Mouse (Mus musculus) lung, postnatal 0 days (tissue): Measurements from ENCODE around the gene Celf2. TPM values are rescaled to one million over a fixed set of nuclear protein-coding genes. Genes with fewer than 3 reads are reported as not detected.

Experiments used
- ATAC-seq: fragments of 200-750 bp; cut with Nextera tagmentation; 2 replicates; pipeline ENCODE4 v1.8.0; 2017; ENCODE audit warnings: moderate library complexity
- DNase-seq: peaks from one replicate; pipeline ENCODE4 v3.0.0-alpha.2; 2016; ENCODE audit warnings: low spot score
- H3K27ac ChIP-seq: fragments of 300-500 bp; sonication (generic); 2 replicates; pipeline ENCODE4 v1.5.1; 2014; ENCODE audit warnings: antibody characterized with exemption, mild to moderate bottlenecking, low read length, mixed read lengths
- H3K27me3 ChIP-seq: fragments of 300-500 bp; sonication (generic); replicated peaks from 2 replicates; pipeline ENCODE4 v1.6.1; 2014; ENCODE audit warnings: low read length, mixed read lengths; ENCODE audit not compliant: insufficient read depth
- H3K36me3 ChIP-seq: fragments of 300-500 bp; sonication (generic); 2 replicates; pipeline ENCODE4 v1.6.1; 2014; ENCODE audit warnings: low read length, mixed read lengths; ENCODE audit not compliant: insufficient read depth
- H3K4me1 ChIP-seq: fragments of 300-500 bp; sonication (generic); 2 replicates; pipeline ENCODE4 v1.6.1; 2014; ENCODE audit warnings: antibody characterized with exemption, low read depth, low read length, mixed read lengths; ENCODE audit not compliant: insufficient read depth
- H3K4me2 ChIP-seq: fragments of 300-500 bp; sonication (generic); replicated peaks from 2 replicates; pipeline ENCODE4 v1.6.1; 2014; ENCODE audit warnings: low read depth, mild to moderate bottlenecking, low read length, moderate library complexity, mixed read lengths
- H3K4me3 ChIP-seq: fragments of 300-500 bp; sonication (generic); 2 replicates; pipeline ENCODE4 v1.5.1; 2014; ENCODE audit warnings: low read depth, low read length
- H3K9ac ChIP-seq: fragments of 300-500 bp; sonication (generic); replicated peaks from 2 replicates; pipeline ENCODE4 v1.6.1; 2014; ENCODE audit warnings: low read depth, mild to moderate bottlenecking
- H3K9me3 ChIP-seq: fragments of 300-500 bp; sonication (generic); 2 replicates; pipeline ENCODE4 v1.6.1; 2016; ENCODE audit warnings: low read length, mixed read lengths
- CTCF ChIP-seq: IDR thresholded peaks from 2 replicates; pipeline ENCODE4 v1.5.1; 2016; ENCODE audit warnings: antibody characterized with exemption, mild to moderate bottlenecking
- EP300 ChIP-seq: IDR thresholded peaks from 2 replicates; pipeline ENCODE4 v1.6.1; 2016; ENCODE audit warnings: antibody characterized with exemption, mild to moderate bottlenecking, control low read depth
- WGBS: fragments of 180-500 bp; shearing (Covaris S2); extraction: QIAGEN DNeasy Blood & Tissue Kit; methylation state at CpG from one replicate; pipeline ENCODE4 v1.1.7; 2014; 5-methylcytosine and 5-hydroxymethylcytosine counted together
- polyA plus RNA-seq: library from polyadenylated mRNA; unstranded; fragments of >200 nt; fragmentation: Nextera tagmentation; extraction: Ambion mirVana; gene quantifications from 2 replicates; pipeline ENCODE4 v1.2.1, GENCODE M21; 2015

The Celf2 gene
- polyA plus RNA-seq, 1 experiment from 2014 or later, result 49.6 TPM

- WGBS, result 58% methylated on average over 2 of the region's 2 CpGs
- Histone ChIP-seq H3K4me2 (no peak overlapping the region), H3K4me3 (no peak overlapping the region), H3K9ac (no peak overlapping the region), H3K27me3 (no peaks in the 10 kb centered on the region), H3K4me1 (no peaks in the 10 kb centered on the region; the same call in 1 of the 2 replicates), H3K27ac (no peak overlapping the region), H3K9me3 (no peaks in the 10 kb centered on the region), H3K36me3 (no peaks in the 10 kb centered on the region)
- ATAC-seq, result peak; percentile 66
- peak; percentile 35 for DNase-seq
- TF ChIP-seq EP300 (no peak), CTCF (no peak)
Observed at GRCm38 (mm10) chr2:6538500-6538899, 970.9 kb downstream of the Celf2 start.

DNA sequence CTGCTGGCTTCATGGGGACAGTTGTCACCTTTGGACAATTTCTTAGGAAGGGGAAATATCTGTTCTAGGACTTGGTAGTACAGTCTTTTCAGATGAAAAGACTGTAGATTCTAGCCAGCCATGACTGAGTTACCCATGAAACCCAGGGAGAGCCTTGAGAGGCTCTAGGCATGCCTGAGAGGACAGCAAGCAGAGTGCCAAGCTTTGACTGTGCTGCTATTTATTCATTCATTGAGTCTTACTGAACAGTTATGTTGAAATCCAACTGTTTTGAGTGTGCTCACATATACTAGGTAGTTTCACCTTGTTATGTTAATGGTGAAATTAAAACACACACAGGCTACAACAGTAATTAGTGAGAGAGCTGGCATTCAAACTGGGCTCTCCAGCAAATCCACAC, 971.3 kb downstream of the Celf2 start:
- H3K27me3 ChIP-seq, result no peaks in the 10 kb centered on the region
- ATAC-seq (peak; percentile 87), DNase-seq (peak; percentile 74)
- TF ChIP-seq EP300 (no peak), CTCF (no peak)
- no peaks in the 10 kb centered on the region; the same call in 1 of the 2 replicates for H3K4me1 ChIP-seq
- no peak overlapping the region for H3K9ac ChIP-seq
- H3K4me2 ChIP-seq, result no peak overlapping the region
- H3K9me3 ChIP-seq, result no peaks in the 10 kb centered on the region
- no peak overlapping the region for H3K4me3 ChIP-seq
- H3K36me3 ChIP-seq, result no peaks in the 10 kb centered on the region
- no peak overlapping the region for H3K27ac ChIP-seq

GRCm38 (mm10) chr2:6537326-6537725, 972.0 kb downstream of the Celf2 start:
- H3K9ac ChIP-seq, result no peak overlapping the region
- H3K4me1 ChIP-seq, result no peaks in the 10 kb centered on the region; the same call in none of the 2 replicates
- ATAC-seq (no peak), DNase-seq (no peak)
- H3K4me2 ChIP-seq, result no peak overlapping the region
- H3K27me3 ChIP-seq, result no peaks in the 10 kb centered on the region
- TF ChIP-seq CTCF (no peak), EP300 (no peak)
- H3K27ac ChIP-seq, result no peak overlapping the region
- no peak overlapping the region for H3K4me3 ChIP-seq
- H3K36me3 ChIP-seq, result no peaks in the 10 kb centered on the region
- no peaks in the 10 kb centered on the region for H3K9me3 ChIP-seq
- whole genome bisulfite sequencing, result 75% methylated on average over 3 of the region's 3 CpGs

DNA sequence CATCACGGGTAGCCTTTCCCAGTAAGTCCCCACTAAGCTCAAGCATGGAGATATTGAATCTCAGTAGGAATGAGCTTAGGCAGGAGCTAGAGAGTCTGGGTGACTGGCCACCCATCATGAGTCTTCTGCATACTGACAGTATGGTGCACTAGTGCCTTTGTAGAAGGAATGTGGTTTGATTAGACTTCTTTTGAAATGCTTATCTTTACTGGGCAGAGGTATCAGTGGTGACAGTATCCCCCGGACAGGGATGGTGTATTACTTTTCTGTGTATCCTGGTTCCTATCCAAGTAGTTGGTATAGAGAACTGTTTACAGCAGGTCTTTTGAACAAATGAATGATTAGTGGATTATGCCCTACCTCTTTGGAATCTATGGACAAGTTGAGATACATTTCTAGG, 973.0 kb downstream of the Celf2 start:
- 78% methylated on average over 2 of the region's 2 CpGs for WGBS
- ATAC-seq (no peak), DNase-seq (no peak)

GRCm38 (mm10) chr2:6532341-6532740, 977.0 kb downstream of the Celf2 start:
- Histone ChIP-seq H3K9me3 (no peaks in the 10 kb centered on the region), H3K27ac (no peak overlapping the region), H3K4me2 (no peak overlapping the region), H3K9ac (no peak overlapping the region), H3K4me3 (no peak overlapping the region), H3K4me1 (no peaks in the 10 kb centered on the region; the same call in 1 of the 2 replicates), H3K27me3 (no peaks in the 10 kb centered on the region), H3K36me3 (no peaks in the 10 kb centered on the region)
- 63% methylated on average over 4 of the region's 4 CpGs for WGBS
- DNase-seq, result no peak
- TF ChIP-seq CTCF, result no peak
- no peak for TF ChIP-seq EP300
- no peak for ATAC-seq

More for the DNA sequence above, 973.0 kb downstream of the Celf2 start:
- no peak overlapping the region for H3K9ac ChIP-seq
- H3K4me1 ChIP-seq, result no peaks in the 10 kb centered on the region; the same call in none of the 2 replicates
- no peak for TF ChIP-seq EP300
- TF ChIP-seq CTCF, result no peak
- H3K36me3 ChIP-seq, result no peaks in the 10 kb centered on the region
- no peak overlapping the region for H3K4me2 ChIP-seq
- H3K9me3 ChIP-seq, result no peaks in the 10 kb centered on the region
- no peaks in the 10 kb centered on the region for H3K27me3 ChIP-seq
- no peak overlapping the region for H3K4me3 ChIP-seq
- no peak overlapping the region for H3K27ac ChIP-seq

GRCm38 (mm10) chr2:6528076-6528475, 981.3 kb downstream of the Celf2 start:
- Histone ChIP-seq H3K27ac (no peak overlapping the region), H3K36me3 (no peaks in the 10 kb centered on the region), H3K4me2 (no peak overlapping the region), H3K4me1 (peaks cover 5% of the 10 kb centered on the region; the same call in 1 of the 2 replicates), H3K9me3 (no peaks in the 10 kb centered on the region), H3K27me3 (no peaks in the 10 kb centered on the region), H3K4me3 (no peak overlapping the region), H3K9ac (no peak overlapping the region)
- TF ChIP-seq CTCF, result no peak
- no peak for TF ChIP-seq EP300
- 85% methylated on average over 2 of the region's 2 CpGs for WGBS
- DNase-seq, result no peak
- no peak for ATAC-seq

- Histone ChIP-seq H3K27ac (no peak overlapping the region), H3K9me3 (no peaks in the 10 kb centered on the region), H3K9ac (no peak overlapping the region), H3K4me1 (0 out of 2 replicates have a peak, but pooled peaks cover 5% of the 10 kb centered on the region), H3K4me2 (no peak overlapping the region), H3K36me3 (no peaks in the 10 kb centered on the region), H3K27me3 (no peaks in the 10 kb centered on the region), H3K4me3 (no peak overlapping the region)
- no peak for DNase-seq
- 56% methylated on average over 11 of the region's 11 CpGs for WGBS
- peak; percentile 32; the same call in 1 of the 2 replicates for ATAC-seq
- TF ChIP-seq CTCF (no peak), EP300 (no peak)
Observed at GRCm38 (mm10) chr2:6526825-6527224, 982.5 kb downstream of the Celf2 start.
